Mouse (Mus musculus): ENCODE results near the gene Rsrc2. TPM values are rescaled to one million over a fixed set of nuclear protein-coding genes. Genes with fewer than 3 reads are reported as not detected.

Rsrc2 gene
- polyA plus RNA-seq (2012; rRNA removed), result 43.6 TPM in 2 replicates

GRCm38 (mm10) chr5:123749065-123750064 is at the start of gene Rsrc2, which contains the start of gene Kntc1:
Rsrc2 (minus strand) TSS chr5:123749414.
Kntc1 (plus strand) TSS chr5:123749716.

GRCm38 (mm10) chr5:123720328-123721311 is 28.6 kb downstream of the Rsrc2 start, which contains the start of gene Zcchc8:
Zcchc8 (minus strand) TSS chr5:123721100.

GRCm38 (mm10) chr5:123684221-123685144 is 64.7 kb downstream of the Rsrc2 start, which contains the start of gene Clip1:
Clip1 (minus strand) TSS chr5:123684618.

Other genes starting within 250 kb of the Rsrc2 start
- gene B3gnt4, start 239.0 kb downstream of the Rsrc2 start, polyA plus RNA-seq (2012; rRNA removed), result not detected in 2 replicates
- 34.8 and 40.2 TPM in 2 replicates for gene Diablo, start 225.2 kb downstream of the Rsrc2 start, polyA plus RNA-seq (2012; rRNA removed)
- gene Gm49027, start 223.9 kb downstream of the Rsrc2 start, polyA plus RNA-seq (2012; rRNA removed), result 0.42 and 0.98 TPM in 2 replicates
- gene Vps33a, start 176.4 kb downstream of the Rsrc2 start, polyA plus RNA-seq (2012; rRNA removed), result 8.8 and 10.5 TPM in 2 replicates
- 5.9 and 7.0 TPM in 2 replicates for gene Clip1, start 64.8 kb downstream of the Rsrc2 start, polyA plus RNA-seq (2012; rRNA removed)
- gene Zcchc8, start 28.3 kb downstream of the Rsrc2 start, polyA plus RNA-seq (2012; rRNA removed), result 25.3 and 26.7 TPM in 2 replicates
- 19.9 and 25.5 TPM in 2 replicates for gene Kntc1, start 302 bp upstream of the Rsrc2 start, polyA plus RNA-seq (2012; rRNA removed)
- gene Hcar2, start 116.1 kb upstream of the Rsrc2 start, polyA plus RNA-seq (2012; rRNA removed), result 0.16 and 0.20 TPM in 2 replicates
- 0.05 and 0.07 TPM in 2 replicates for gene Hcar1, start 130.6 kb upstream of the Rsrc2 start, polyA plus RNA-seq (2012; rRNA removed)
- 21.9 and 23.9 TPM in 2 replicates for gene Denr, start 157.8 kb upstream of the Rsrc2 start, polyA plus RNA-seq (2012; rRNA removed)
- gene Gm43518, start 178.0 kb upstream of the Rsrc2 start, polyA plus RNA-seq (2012; rRNA removed), result 0.27 and 0.51 TPM in 2 replicates
- gene Ccdc62, start 181.3 kb upstream of the Rsrc2 start, polyA plus RNA-seq (2012; rRNA removed), result 2.7 and 4.0 TPM in 2 replicates
- gene Hip1r, start 224.2 kb upstream of the Rsrc2 start, polyA plus RNA-seq (2012; rRNA removed), result 6.4 and 7.1 TPM in 2 replicates

All from liver, embryonic 14 days (tissue).